Mouse (Mus musculus) forebrain, embryonic 10.5 days (tissue): ENCODE measurements around the gene D2hgdh. TPM values are rescaled to one million over a fixed set of nuclear protein-coding genes. Genes with fewer than 3 reads are reported as not detected.
A peak's percentile ranks its signal among the peaks of the same experiment; 100 is the strongest.
"Not testable (repeated sequence)": the region's sequence is repeated elsewhere in the genome, so short reads cannot be mapped to it uniquely, and the experiment has no call there.

ENCODE experiments used
- DNase-seq: peaks from one replicate; pipeline ENCODE4 v3.0.0-alpha.2; 2017; ENCODE audit warnings: low spot score; ENCODE audit errors: extremely low spot score
- H3K27ac ChIP-seq: fragments of 300-500 bp; sonication (generic); 2 replicates; pipeline ENCODE4 v1.5.1; 2016; ENCODE audit warnings: mild to moderate bottlenecking
- H3K27me3 ChIP-seq: fragments of 300-500 bp; sonication (generic); 2 replicates; pipeline ENCODE4 v1.6.1; 2016; ENCODE audit warnings: mild to moderate bottlenecking; ENCODE audit not compliant: poor library complexity, severe bottlenecking
- H3K36me3 ChIP-seq: fragments of 300-500 bp; sonication (generic); replicated peaks from 2 replicates; pipeline ENCODE4 v1.6.1; 2016; ENCODE audit warnings: mild to moderate bottlenecking, moderate library complexity
- H3K4me1 ChIP-seq: fragments of 300-500 bp; sonication (generic); 2 replicates; pipeline ENCODE4 v1.6.1; 2016
- H3K4me3 ChIP-seq: fragments of 300-500 bp; sonication (generic); 2 replicates; pipeline ENCODE4 v1.5.1; 2016; ENCODE audit warnings: mild to moderate bottlenecking, moderate library complexity
- H3K9me3 ChIP-seq: fragments of 300-500 bp; sonication (generic); 2 replicates; pipeline ENCODE4 v1.6.1; 2016; ENCODE audit warnings: mild to moderate bottlenecking, moderate library complexity
- WGBS: fragments of 180-500 bp; shearing (Covaris S2); methylation state at CpG from one replicate; pipeline ENCODE4 v1.1.7; 2016; 5-methylcytosine and 5-hydroxymethylcytosine counted together
- polyA plus RNA-seq: library from polyadenylated mRNA; unstranded; fragments of >200 nt; fragmentation: Nextera tagmentation; extraction: Ambion mirVana; gene quantifications from 2 replicates; pipeline ENCODE4 v1.2.1, GENCODE M21; 2016

Gene D2hgdh
- polyA plus RNA-seq, 1 experiment from 2014 or later = 13.3 TPM

DNA sequence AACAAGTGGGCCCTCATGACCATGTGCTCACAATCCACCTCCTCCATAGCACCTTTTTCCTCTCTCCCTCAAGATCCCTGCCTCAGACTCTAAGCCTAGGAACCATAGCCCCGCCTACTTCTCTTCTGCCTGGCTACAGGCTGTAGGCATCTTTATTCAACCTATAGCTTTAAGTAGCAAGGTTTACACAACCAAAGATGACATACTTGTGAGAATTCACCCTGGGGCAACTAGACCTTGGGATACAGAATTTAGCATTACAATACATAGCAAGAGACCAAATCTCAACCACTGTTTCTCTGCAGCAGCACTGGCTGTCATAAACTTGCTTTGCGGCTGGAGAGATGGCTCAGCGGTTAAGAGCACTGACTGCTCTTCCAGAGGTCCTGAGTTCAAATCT, 14.7 kb upstream of the D2hgdh start:
- no peak for DNase-seq
- Histone ChIP-seq H3K36me3 (peaks cover 97% of the 10 kb centered on the region), H3K4me1 (peaks cover 6% of the 10 kb centered on the region), H3K9me3 (no peaks in the 10 kb centered on the region), H3K4me3 (no peak overlapping the region), H3K27me3 (no peaks in the 10 kb centered on the region), H3K27ac (no peak overlapping the region)
- WGBS = 96% methylated on average over 3 of the region's 3 CpGs

DNA sequence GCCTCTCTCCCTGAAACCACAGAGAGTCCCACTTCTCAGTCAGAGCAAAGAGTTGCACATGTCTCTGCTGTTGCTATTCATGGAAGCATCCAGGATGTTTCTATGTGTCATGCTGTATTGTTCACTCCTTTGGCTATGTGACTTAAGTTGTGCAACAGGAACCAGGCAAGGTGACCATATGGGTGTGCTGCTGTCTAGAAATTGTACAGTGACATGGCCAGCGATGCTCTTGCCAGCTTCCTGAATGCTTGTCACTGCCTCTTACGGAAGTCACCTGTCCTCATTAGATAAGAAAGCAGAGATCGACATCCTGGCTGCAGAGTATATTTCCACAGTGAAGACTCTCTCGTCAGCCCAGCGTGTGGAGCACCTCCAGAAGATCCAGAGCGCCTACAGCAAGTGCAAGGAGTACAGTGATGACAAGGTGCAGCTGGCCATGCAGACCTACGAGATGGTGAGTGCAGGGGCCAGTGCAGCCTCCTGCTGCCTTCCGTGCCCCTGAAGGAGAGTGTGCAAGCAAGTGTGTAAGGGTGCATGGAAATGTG, 13.1 kb upstream of the D2hgdh start:
- H3K36me3 ChIP-seq = peaks cover 97% of the 10 kb centered on the region

DNA sequence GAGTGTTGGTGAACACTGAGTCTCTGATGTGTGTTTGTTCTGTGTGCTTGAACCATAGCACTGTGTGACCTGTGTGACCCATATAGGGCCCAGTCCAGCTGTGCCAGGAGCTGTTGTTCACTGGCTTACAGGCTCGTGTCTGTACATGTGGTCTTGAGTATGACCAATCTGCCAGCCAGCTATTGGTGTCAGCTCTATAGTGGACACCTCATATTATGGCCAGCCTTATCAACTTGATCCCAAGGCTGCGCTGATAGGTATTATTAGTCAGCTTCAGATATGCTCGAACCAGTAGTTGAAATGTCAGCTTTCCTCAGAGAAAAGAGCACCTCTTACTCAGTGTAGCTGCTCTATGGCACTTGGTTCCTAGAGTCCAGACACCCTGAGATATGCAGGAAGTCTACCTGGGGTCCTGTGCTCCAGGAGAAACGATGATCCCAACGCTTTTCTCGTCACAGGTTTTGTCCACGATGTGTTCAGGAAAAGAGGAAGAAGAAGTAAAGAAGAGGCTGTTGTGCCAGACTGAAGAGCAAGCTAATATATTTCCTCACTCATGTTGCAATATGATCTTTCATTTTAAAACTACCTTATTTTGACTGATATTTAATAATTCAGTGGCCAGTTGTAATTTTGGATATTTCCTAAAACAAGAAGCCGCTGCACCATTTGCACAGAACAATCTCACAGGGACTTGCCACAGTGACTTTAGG, 6.7 kb upstream of the D2hgdh start:
- Histone ChIP-seq H3K4me1 (no peaks in the 10 kb centered on the region), H3K9me3 (no peaks in the 10 kb centered on the region), H3K4me3 (no peak overlapping the region), H3K27me3 (no peaks in the 10 kb centered on the region), H3K27ac (no peak overlapping the region), H3K36me3 (peaks cover 91% of the 10 kb centered on the region)
- 96% methylated on average over 8 of the region's 8 CpGs for WGBS
- DNase-seq = no peak

More for the DNA sequence above, 13.1 kb upstream of the D2hgdh start:
- WGBS = 95% methylated on average over 8 of the region's 8 CpGs
- Histone ChIP-seq H3K4me1 (no peaks in the 10 kb centered on the region), H3K27ac (no peak overlapping the region), H3K9me3 (no peaks in the 10 kb centered on the region), H3K4me3 (no peak overlapping the region), H3K27me3 (no peaks in the 10 kb centered on the region)
- no peak for DNase-seq

DNA sequence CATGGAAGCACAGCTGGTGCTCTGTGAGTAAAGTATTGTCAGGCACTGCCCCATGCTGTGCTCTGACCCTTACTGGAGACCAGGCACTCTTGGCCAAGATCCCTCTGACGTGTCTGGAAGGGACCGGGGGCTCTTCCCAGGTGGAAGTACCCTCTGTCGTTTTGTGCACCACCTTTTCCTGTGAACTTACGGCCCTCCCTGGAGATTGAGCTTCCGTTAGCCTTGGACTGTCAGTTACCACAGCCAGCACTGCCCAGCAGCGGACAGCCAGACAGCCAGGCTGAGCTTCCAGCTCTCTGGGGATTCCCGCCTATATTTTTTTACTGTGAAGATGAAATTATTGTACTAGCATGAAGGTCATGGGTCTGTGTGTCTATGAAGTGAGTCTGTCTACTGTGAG, 6.0 kb upstream of the D2hgdh start:
- H3K36me3 ChIP-seq = peaks cover 84% of the 10 kb centered on the region
- no peak overlapping the region for H3K27ac ChIP-seq

DNA sequence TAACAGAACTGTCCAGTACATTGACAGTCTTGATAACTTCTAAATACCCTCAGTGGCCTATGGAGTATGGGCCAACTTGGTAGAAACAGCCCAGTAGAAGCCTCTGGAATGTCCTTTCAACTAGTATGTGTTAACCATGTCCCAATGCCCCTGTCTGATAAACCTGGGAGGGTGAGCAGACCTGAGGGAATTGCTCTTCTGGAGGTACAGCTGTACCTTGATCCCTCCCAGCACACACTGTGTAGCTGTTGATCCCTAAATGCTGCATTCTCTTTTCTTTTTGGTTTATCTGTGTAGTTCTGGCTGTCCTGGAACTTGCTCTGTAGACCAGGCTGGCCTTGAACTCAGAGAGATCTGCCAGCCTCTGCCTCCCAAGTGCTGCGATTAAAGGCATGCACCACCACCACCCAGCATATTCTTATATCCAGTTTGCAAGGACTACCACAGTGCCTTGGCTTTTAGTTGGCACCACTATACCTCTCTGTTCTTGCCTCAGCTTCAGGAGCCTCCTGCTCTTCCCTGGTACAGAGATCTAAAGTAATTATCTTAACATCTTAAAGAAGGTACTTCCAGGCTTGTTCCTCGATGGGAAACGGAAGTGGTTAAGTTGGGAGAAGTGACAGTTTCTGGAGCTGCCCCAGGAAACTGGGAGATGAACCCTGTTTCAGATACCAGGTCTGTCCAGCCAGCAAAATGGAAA, 763 bp upstream of the D2hgdh start:
- 81% methylated on average over 3 of the region's 3 CpGs for WGBS
- Histone ChIP-seq H3K4me3 (no peak overlapping the region; the same call in 1 of the 2 replicates), H3K27ac (no peak overlapping the region), H3K36me3 (peaks cover 32% of the 10 kb centered on the region), H3K4me1 (peaks cover 20% of the 10 kb centered on the region), H3K9me3 (no peaks in the 10 kb centered on the region), H3K27me3 (no peaks in the 10 kb centered on the region)
- no peak for DNase-seq

More for the DNA sequence above, 6.0 kb upstream of the D2hgdh start:
- H3K4me1 ChIP-seq = no peaks in the 10 kb centered on the region
- H3K4me3 ChIP-seq = no peak overlapping the region
- WGBS = 92% methylated on average over 7 of the region's 7 CpGs
- DNase-seq = no peak
- H3K9me3 ChIP-seq = no peaks in the 10 kb centered on the region
- H3K27me3 ChIP-seq = no peaks in the 10 kb centered on the region

DNA sequence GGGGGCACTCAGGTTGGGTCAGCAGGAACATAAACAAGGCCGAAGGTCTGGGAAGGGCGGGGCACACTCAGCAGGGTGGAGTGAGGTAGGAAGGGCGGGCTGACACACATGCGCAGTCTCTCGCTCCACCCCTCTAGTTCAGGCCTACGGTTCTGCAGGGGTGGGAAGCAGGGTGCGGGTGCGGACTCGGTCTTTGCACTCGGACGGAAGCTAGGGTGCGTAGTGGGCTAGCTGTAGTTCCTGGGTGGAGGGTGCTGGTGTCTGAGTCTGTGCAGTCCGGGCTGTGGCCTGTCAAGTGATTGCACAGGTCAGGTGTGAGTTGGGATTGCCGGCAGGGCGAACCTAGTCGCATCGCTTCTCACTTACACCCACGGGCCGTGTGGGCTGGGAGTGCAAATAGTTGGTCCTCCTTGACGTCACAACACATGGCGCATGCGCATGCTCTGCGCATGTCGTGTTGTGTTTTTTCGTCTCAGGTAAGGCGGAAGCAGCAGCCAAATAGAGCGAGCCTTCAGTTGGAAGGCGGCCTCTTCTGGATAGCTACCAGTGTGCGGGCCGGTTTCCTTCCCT, 481 bp downstream of the D2hgdh start:
- WGBS = under 1% methylated on average over 30 of the region's 30 CpGs

DNA sequence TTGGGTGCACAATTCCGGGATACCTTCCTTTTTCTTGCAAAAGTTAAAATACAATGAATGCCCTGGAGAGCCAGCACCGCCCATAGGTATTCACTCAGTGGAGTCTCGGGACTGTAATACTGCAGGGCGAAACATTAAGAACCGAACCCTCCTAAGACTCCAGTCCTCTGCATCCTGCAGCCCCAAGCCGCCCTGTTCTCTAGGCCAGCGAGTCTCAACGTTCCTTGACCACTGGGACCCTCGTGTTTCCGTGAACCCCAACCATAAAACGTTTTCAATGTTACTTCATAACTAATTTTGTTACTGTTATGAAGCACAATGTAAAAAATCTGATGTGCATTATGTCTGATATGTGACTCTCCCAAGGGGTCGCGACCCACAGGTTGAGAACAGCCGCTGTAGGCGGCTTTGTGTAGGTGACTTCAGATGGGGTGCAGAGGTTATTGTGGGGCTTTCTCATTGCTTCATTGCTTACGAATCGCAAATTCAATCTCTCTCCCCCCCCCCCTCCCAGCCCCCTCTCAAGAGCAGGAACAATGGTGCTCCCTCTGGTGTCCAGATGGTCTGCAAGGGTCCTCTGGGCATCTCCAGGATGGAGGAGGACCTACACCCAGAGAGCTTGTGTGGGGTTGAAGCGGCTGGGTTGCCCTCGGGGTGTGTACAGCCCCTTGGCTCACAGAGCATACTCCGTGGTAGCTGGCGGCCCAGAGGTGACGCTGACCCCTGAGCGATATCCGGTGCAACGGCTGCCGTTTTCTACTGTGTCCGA, 1.2 kb downstream of the D2hgdh start:
- H3K9me3 ChIP-seq = no peaks in the 10 kb centered on the region
- no peak for DNase-seq
- H3K27me3 ChIP-seq = no peaks in the 10 kb centered on the region
- peak overlapping the region; percentile 88 for H3K27ac ChIP-seq
- 47% methylated on average over 27 of the region's 27 CpGs for WGBS
- H3K4me1 ChIP-seq = peaks cover 20% of the 10 kb centered on the region
- H3K36me3 ChIP-seq = peaks cover 16% of the 10 kb centered on the region
- peak overlapping the region; percentile 62 for H3K4me3 ChIP-seq

More for the DNA sequence above, 481 bp downstream of the D2hgdh start:
- Histone ChIP-seq H3K27me3 (no peaks in the 10 kb centered on the region), H3K4me1 (peaks cover 20% of the 10 kb centered on the region), H3K4me3 (peak overlapping the region; percentile 62), H3K27ac (peak overlapping the region; percentile 88), H3K9me3 (no peaks in the 10 kb centered on the region), H3K36me3 (peaks cover 24% of the 10 kb centered on the region)
- peak; percentile 89 for DNase-seq

DNA sequence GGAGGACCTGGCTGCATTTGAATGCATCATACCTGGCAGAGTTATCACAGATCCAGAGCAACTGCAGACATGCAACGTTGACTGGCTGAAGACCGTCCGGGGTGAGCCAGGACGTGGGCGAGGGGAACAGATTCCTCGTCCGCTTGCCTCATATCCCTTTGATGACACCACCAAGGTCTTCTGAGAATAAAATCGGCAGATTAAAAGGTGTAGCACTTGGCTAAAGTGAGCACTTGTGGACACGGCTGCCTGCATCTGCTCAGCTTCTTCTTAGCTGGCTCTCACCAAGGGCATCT, 1.8 kb downstream of the D2hgdh start:
- WGBS = 96% methylated on average over 9 of the region's 9 CpGs
- no peaks in the 10 kb centered on the region for H3K9me3 ChIP-seq
- no peaks in the 10 kb centered on the region for H3K27me3 ChIP-seq
- H3K36me3 ChIP-seq = peaks cover 11% of the 10 kb centered on the region
- H3K4me3 ChIP-seq = peak overlapping the region; percentile 62
- H3K4me1 ChIP-seq = peaks cover 20% of the 10 kb centered on the region
- no peak for DNase-seq
- H3K27ac ChIP-seq = peak overlapping the region; percentile 88; the same call in 1 of the 2 replicates

DNA sequence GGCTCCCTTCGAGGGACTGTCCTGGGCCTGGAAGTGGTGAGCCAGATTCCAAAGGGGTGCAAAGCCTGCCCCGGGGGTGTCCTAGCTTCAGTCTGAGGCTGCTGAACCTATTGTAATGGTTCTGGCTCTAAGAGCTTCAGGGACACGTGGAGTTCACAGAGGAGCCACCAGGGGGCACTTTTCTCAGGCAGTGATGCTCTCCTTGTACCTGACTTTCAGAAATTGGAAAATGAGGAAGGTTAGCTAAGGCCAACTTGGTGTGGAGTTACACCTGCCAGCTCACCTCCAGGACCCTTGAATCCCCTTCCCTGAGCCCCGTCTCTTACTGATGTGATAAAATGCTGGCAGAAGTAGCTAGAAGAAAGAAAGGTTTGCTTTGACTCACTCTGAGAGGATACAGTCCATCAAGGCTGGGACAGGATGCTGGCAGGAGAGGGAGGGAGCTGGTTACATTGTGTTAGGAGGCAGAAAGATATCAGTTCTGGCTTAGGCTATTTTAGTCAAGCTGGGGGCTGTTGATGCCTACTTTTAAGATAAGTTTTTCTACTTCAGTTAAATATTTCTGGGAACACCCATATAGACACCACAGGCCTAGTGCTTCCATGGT, 8.1 kb downstream of the D2hgdh start:
- not testable (repeated sequence) for H3K27ac ChIP-seq, DNase-seq, H3K9me3 ChIP-seq, H3K4me1 ChIP-seq, H3K4me3 ChIP-seq, H3K27me3 ChIP-seq
- WGBS = 66% methylated on average over 4 of the region's 4 CpGs
- peaks cover 32% of the 10 kb centered on the region for H3K36me3 ChIP-seq

DNA sequence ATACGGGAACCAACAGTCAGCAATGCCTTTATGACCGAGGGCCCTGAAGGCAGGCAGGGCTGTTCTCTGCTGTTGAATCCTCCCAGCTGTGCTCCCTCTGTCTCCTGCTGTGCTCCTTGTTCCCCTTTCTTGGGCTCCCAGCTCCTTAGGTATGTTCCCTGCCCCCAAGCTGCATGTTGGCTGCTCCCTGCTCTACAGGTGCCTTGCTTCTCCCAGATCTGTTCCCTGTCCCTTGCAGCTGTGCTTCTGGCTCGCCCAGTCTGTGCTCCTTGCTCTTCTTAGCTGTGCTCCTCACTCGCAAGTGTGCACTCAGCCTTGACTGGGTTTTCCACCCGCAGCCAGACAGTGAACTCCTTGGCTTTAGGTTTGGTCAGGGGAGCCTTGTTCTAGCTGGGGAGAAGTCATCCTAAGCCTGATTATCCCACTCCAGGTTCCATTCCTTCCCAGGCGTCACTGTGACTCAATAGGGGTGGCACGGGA, 10.0 kb downstream of the D2hgdh start:
- DNase-seq = no peak
- WGBS = 93% methylated on average over 7 of the region's 7 CpGs
- Histone ChIP-seq H3K4me3 (no peak overlapping the region), H3K27me3 (no peaks in the 10 kb centered on the region), H3K4me1 (no peaks in the 10 kb centered on the region), H3K36me3 (peaks cover 29% of the 10 kb centered on the region), H3K9me3 (no peaks in the 10 kb centered on the region), H3K27ac (no peak overlapping the region)

DNA sequence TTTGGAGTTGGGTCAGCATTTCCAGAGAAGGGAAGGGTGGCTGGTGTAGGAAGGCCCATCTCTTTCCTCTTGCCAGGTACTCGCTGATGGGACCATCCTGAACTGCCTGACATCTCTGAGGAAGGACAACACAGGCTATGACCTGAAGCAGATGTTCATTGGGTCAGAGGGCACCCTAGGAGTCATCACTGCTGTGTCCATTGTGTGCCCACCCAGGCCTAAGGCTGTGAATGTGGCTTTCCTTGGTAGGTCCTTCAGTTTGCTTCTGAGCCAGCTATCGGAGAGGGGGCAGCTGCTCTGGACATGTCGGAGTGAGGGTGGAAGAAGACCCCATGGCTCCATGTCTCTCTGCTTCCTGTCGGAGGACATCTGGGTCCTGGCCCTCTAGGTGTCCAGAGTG, 10.5 kb downstream of the D2hgdh start:
- Histone ChIP-seq H3K4me1 (no peaks in the 10 kb centered on the region), H3K36me3 (peaks cover 29% of the 10 kb centered on the region), H3K27me3 (no peaks in the 10 kb centered on the region), H3K9me3 (no peaks in the 10 kb centered on the region), H3K4me3 (no peak overlapping the region), H3K27ac (no peak overlapping the region)
- 95% methylated on average over 4 of the region's 4 CpGs for WGBS
- no peak for DNase-seq

DNA sequence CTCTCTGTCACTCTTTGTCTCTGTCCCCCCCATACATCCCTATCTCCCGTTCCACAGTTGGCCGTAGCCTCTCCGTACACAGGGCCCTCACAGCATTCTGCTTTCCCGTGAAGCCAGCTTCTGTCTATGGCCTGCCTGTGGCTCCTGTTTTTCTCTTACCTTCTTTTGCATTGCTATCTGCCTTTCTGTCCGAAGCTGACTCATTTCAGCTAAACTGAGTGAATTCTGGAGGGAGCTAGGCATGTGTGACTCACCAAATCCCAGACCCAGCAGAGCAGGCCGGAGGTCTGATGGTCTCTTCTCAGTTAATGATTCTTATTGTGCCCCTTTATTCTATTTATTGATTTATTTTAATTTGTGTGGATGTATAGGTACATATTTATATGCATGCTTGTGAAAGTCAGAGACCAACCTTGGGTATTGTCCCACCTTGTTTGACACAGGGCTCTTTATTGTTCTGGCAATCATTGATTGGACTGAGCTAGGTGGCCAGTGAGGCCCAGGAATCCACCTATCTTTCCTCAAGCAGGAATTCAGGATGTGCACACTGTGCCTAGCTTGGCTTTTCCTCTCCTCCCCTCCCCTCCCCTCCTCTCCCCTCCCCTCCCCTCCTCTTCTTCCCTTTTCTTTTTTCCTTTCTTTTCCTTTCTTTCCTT, 11.3 kb downstream of the D2hgdh start:
- no peak for DNase-seq

More for the DNA sequence above, 11.3 kb downstream of the D2hgdh start:
- H3K36me3 ChIP-seq = peaks cover 29% of the 10 kb centered on the region
- 94% methylated on average over 6 of the region's 6 CpGs for WGBS
- no peaks in the 10 kb centered on the region for H3K4me1 ChIP-seq
- H3K4me3 ChIP-seq = no peak overlapping the region
- H3K9me3 ChIP-seq = no peaks in the 10 kb centered on the region
- H3K27ac ChIP-seq = no peak overlapping the region
- no peaks in the 10 kb centered on the region for H3K27me3 ChIP-seq
